Mouse (Mus musculus) bone marrow macrophage, adult 2 months (primary cell): Measurements from ENCODE around the gene Thoc5.

Experiments used
- CTCF ChIP-seq: IDR thresholded peaks from 2 replicates; pipeline ENCODE4 v1.5.1; 2012; ENCODE audit warnings: low read depth, mild to moderate bottlenecking, low read length, moderate library complexity
- POLR2A ChIP-seq: IDR thresholded peaks from 2 replicates; pipeline ENCODE4 v1.6.1; 2012; ENCODE audit warnings: mild to moderate bottlenecking, low read depth, low read length, borderline replicate concordance

GRCm38 (mm10) chr11:4861816-4862604 lies 33.1 kb upstream of the Thoc5 start:
- TF ChIP-seq CTCF (no peak), POLR2A (no peak)
